Mouse (Mus musculus) retina, postnatal 1 day (tissue): ENCODE results near the gene Cyp1a1.

Experiments used
- DNase-seq: peaks from one replicate; pipeline ENCODE4 v3.0.0-alpha.2; 2012

Gene Cyp1a1

DNA sequence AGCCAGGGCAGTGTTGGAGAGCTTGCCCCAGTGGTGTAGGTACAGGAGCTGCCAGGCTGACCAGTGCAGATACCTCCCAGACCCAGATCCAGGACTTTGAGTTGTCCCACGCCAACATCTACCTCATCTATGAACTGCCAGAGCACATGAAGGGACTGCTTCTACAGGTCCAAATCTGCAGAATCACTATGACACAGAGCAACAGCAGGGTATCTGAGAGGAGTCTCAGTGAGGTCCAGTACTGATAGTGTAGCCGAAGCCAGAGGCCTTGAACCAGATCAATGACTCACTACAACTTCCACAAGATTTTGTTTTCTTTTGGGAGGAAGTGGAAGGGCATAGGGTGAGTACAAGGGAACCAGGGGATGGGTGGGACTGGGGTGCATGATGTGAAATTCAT, at the start of gene Cyp1a1:
Gene Cyp1a1 (plus strand): TSS at position 178 of the 400 bp plus-strand sequence.
- DNase-seq, result no peak

DNA sequence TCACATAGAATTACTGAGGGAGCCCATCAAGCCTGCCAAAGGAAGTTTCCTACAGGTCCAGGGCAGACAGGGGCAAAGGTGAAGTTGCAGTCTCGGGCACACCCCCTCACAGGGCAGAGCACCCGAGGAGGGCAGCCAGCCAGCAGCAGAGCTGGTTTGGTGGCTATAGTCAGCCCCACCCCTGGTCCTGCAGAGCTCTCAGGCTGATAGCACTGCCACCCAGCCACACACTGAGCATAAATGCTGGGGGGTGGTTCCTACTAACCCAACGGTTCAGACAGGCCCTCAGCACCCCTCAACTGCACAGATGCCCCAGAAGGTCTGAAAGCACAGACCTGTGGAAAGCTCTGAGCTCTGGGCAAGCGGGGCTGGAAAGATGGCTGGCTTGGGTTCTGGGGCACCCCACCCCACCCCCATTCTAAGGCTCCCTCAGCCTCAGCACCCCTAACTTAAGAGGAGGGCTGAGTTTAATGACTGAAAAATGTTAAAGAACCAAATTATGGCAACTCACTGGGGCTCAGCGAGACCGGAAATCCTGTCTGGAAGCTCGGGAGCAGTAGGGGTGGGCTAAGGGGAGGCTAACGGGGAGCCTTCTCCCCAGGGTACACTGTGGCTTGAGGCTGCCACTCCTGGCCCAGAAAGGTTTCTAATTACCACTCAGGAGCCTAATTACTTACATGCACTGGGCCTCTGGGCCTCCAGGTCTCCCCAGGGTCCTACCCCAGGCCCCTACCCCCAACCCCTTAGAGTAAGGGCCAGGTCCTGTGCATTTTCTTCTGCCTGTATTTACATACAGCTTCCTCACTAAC, 48.9 kb upstream of the Cyp1a1 start:
- no peak for DNase-seq

DNA sequence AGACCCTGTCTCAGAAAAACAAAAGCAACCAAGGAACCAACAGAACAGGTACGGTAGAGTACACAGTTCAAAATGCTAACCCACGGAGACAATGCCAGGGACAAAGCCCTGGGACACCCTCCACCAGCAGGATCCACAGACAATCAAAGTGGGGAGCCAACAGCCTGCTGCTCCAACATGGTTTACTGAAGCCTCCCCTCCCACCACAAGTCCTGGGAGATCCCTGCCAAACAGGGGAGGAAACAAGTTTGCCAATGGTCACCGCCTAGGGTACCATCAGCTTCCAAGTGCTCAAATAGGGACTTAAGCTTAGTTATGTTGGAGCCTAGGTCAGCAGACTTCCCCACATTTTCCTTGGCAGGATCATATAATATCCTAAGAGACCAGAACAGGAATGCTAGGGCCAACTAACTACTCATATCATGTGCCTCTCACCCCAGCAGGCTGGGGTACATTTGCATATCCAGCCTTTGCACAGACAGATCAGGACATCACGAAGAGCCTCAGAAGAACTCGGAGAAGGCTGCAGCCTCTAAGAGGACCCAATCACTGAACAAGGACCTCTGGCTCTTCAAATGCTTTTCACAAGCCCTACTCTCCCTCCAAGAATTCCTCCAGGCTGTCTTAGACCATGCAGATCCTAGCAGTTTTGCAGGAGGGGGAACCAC, 47.9 kb upstream of the Cyp1a1 start:
- DNase-seq, result no peak

DNA sequence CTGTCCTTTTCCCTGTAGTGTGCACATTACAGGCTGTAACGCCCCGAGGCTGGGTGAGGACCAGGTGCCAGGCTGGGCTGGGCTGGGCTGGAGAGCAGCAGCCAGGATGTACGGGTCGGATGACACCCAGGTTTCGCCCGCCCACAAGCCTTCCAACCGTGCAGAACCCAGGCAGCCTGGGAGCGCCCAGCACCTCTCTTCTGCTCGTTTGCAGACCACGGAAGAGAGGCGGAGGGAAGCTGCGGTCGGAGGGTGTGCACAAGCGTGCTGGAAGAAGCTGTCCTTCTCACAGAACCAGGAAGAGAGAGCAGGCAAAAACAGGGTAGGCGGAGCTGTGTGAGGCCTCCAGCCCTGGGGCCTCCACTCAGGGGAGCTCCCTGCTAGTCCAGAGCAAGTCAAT, 47.3 kb upstream of the Cyp1a1 start:
- DNase-seq, result no peak

DNA sequence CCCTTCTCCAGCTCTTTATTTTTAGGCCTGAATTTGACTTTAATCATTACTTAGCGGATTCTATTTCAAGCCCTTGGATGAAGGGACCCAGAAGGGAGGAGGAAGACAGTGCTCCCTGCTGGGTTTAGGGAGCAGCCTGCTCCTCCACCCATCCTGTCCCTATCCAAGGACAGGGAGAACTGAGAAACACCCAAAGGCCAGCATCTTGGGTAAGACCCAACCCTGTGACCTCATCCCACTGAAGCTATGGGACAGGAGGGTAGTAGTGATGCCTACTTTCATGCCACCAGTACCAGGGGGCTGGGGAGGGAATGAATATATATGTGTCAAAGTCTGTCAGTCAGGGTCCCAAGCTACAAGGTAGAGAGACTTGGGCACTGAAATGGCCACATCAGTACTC, 46.7 kb upstream of the Cyp1a1 start:
- DNase-seq, result no peak

DNA sequence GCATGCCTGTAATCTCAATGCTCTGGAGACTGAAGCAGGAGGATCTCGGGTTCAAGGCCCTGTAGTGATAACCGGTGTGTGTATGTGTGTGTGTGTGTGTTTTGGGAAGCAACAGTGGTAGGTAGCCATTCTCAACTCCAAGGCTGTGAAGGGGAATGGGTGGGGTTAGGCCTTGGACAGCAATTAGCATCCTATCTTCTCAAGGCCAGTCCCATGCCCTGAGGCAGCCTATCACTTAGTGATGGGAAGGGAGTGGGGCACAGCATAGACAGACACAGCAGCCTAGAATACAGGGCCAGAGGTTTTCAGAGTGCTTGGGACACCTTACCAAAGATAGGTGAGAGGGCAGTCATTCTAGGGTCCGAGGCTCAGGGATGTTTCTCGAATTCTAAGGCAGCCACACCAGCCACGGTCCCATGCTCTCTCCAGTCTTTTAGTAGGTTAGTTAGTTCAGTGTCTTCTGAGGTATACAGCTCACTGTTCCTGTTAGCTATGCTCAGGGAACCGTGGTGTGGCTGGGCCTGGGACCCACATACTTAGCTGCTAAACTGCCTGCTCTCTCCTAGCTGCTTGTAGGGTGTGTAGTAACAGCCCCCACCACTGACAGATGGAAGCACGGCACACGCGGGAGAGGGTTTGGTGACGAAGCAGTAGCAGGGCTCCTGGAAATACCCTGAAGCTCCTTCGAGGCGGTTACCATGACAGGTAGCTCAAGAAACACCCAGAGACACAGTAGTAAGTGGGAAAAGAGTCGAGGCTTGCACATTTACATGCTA, 45.8 kb upstream of the Cyp1a1 start:
- DNase-seq, result no peak

DNA sequence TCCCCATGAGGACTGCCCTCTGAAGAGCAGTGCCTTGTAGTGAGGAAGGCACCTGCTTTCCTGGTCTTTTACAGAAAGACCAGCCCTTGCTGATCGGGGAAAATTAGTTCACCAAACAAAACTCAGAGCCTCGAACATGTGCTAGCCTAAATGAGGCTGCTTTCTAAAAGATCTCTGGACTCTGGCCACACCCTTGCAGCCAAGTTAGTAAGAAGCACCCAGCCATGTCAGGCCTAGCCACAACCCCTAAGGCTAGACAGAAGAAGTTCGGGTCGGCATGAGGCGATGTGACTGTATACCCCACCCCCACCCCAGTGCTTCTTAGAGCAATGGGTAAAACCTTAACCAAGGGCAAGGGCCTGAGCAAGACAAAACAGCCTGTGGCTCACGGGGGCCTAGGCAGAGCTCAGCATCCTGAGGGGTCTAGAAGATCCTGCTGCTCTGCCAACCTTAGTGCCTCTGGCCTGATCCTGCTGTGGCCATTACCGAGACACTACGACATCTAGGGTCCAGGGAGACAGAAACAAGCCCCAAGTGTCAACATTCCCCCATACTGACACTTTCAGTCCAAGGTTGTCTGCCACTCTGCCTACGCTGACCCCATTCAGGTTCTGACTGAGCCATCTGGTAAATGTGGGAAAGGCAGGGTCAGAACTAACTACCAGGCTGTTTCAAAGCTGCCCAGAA, 44.4 kb upstream of the Cyp1a1 start:
- DNase-seq, result no peak

DNA sequence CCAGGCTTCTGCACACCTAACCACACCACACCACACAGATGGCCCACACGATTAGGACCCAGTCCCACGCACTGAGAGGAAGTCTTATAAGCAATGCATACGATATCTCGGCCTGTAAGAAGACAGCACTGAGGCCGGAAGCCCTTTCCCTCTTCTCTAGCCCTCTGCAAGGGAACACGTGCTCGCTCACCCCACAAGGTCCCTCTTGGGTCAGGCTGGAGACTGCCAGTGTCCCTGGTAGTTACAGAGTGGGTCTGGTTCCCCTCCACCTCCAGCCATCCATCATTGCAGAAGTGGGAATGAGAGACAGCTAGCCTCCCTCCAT, 43.9 kb upstream of the Cyp1a1 start:
- no peak for DNase-seq

DNA sequence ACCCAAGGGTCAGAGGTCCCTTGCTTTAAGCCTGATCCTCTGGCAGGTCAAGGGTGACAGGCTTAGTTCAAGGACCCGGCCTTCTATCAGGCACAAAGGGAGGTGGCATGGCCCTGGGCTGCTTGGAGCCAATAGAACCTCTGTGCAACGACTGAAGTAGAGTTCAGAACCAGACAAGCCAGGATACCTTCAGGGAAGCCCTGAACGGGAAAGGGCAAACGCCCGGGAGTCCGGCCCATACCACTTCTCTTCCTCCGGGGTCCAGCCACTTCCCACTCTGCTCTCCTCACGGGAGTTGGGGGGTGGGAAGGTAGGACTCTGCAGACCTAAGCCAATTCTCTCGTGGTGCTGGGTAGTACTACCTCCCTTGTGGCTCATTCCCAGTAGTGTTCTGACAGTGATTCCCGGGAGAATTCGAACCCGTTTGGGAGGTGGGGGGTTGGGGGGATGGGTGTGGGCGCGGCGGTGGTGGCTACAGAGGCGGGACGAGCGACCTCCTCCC, 43.2 kb upstream of the Cyp1a1 start:
- no peak for DNase-seq

DNA sequence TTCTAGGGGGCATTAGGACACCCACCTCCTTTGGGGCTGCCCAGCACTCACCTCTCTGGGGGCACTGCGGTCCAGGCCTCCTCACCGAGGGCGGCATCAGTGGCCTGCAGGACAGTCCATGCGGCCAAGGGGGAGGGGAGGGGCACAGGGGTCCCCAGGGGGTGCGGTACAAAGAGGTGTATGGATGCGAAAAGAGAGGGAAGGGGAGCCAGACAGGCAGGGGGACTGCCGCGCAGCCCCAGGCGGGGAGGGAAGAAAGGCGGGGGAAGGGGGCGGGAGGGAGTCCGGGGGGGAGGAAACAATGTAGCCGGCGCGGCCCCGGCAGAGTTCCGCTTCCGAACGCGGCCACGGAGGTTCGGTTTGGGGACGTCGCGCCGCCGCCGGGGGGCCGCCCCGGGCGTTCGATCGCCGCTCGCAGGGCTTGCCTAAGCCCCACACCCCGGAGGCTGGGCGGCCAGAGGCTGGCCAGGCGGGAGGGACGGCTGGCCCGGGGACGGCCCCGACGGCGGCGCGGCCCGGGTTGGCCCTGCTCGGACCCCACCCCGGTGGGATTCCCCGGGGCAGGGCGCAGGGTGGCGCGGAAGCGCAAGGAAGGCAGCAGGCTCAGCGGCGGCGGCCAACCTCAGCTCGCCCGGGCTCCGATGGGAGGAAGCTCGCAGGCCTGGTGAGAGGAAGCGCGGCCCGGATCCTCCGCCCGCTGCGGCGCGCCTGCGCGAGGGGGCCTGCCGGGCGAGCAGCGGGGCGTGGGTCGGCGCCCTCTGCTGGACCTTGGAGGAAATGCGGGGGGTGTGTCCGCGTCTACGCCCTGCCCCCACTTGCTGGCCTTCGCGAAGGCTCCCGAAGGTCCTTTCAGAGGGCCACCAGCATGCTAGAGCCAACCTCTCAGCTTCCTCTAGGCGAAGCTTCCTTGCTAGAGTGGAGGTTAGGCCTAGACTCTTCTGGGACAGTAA, 42.5 kb upstream of the Cyp1a1 start:
- DNase-seq, result peak; percentile 94

DNA sequence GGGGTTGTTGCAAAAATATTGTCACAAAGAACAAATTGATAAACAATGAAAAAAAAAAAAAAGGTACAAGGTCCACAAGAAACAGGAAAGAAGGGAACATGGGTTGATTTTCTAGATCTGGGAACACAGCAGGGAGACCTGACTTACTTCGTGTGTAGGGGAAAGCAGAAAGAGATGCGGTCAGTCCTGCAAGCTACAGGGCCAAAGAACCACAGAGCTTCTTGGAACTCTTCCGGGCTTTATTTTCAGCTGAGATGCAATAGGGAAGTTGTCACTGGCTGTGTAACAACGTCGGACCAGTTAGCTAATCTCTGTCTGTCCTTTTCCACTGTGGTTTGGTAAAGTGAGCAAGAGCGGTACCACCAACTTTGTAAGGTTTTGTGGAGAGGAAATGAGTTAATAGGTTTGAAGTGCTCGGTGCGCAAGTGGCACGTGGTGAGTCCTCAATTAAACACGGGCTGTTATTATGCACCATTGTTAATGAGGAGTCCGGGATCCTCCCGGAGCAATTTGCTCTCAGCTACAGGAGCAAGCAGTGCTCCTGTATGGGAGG, 41.1 kb upstream of the Cyp1a1 start:
- no peak for DNase-seq

DNA sequence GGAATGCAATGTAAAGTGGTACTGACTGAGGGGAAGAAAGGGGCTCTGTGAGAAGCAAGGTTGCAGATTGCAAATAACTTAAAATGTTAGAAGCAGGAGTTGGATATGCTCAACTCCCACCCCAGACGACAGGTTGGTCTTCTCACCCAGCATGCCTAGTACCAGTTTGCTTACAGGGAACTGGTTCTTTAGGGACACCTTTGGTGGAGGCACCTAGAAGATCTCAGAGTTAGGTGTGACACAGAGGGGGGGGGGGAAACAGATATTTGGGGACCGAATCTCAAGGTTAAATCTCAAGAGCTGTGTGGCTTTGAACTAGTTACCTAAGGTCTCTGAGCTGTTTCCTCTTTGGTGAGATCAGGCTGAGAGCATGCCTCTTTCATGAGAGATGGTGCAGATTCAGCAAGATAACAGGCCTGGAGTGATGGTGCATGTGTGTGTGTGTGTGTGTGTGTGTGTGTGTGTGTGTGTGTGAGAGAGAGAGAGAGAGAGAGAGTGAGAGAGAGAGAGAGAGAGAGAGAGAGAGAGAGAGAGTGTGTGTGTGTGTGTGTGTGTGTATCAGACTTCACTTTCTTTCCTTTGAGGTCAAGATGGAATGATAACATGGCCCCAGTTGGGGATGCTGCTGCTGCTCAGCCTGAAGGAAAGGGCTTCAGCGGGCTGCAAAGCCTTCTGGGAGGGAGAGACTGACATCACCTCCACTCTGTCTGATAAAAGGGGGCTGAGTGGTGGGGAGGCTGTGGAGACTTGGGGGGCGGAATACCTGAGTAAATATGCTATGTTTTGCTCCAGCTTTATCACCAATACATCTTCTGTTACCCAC, 40.2 kb upstream of the Cyp1a1 start:
- no peak for DNase-seq

DNA sequence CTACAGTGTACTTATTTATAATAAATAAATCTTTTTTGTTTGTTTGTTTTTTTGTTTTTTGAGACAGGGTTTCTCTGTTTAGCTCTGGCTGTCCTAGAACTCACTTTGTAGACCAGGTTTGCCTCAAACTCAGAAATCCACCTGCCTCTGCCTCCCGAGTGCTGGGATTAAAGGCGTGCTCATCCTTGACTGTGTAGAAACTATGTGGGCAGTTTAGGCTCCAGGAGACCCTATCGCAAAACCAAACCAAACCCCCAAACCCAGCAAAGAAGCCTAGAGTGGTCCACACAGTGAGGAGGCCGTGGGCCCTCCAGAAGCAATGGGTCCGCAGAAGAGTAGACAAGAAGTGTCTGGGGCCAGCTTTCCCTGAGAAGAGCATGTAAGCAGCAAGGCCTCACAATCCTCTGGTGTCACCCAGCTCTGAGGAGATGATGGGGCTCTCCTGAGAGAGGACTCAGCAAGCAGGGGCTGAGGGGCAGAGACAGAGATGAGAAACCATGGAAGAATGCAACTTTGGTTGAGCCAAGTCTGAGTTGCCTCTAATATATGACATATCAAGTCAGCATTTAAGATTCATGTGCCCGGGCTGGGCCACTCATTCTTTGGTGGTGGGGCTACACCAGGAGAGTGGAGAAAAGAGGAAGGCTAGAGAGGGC, 37.5 kb upstream of the Cyp1a1 start:
- DNase-seq, result no peak

DNA sequence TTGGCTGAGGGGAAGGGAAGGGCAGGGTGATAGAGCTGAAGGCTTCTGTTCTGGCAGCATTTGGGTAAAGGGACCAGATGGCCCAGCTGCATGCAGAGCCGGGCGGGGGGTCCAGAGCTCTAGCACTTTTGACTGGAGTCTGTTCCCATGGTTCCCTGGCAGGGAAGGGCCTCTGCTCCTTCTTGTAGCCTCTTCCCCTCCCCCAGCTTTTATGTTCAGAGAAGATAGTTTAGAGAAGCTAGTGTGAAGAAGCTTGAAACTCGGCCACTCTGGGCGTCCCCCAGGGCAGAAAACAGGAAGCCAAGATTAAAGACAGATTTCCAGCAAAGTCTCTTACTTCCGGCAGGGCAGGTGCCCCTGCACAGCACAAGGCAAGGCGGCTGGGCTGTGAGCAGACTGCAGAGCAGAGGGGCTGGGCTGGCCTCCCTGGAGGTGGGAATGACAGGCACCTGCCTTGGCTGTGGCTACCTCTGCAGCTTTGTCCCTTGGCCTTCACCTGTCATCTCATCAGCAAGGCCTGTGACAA, 36.9 kb upstream of the Cyp1a1 start:
- DNase-seq, result peak; percentile 53

DNA sequence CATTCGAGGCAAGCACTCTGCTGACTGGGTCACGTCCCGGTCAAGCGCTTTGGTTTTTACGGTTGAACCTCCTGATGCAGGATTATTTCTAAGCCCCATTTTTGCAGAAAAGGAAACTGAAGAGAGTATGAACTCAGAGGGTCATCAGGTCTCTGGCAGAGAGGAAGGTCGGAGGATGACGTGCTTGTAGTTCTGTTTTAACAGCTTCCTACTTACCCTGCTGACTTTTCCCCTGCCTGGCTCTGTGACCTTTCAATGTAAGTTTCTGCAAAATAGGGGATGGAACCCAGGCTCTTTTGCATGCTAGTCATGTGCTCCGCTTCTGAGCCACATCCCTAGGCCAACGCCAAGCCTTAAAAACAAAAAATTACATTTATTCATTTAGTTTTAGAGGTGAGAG, 35.4 kb upstream of the Cyp1a1 start:
- DNase-seq, result no peak

DNA sequence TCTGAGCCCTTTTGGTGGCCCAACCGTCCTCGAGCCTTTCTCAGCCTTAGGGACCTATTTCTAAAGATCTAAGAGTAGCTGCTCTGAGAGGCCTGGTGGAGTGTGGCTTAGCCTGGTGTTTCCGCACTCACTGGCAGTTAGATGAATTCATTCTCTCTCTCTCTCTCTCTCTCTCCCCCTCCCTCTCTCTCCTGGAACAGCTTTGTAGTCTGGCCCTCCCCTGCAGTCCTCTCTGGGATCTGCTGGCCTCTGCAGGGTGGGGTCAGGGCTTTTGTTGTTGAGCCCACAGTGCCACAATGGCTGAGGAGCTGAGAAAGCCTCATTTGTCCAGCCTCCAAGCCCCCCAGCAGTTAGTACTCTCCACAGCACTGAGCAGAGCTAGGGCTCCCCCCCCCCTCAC, 34.9 kb upstream of the Cyp1a1 start:
- DNase-seq, result peak; percentile 60

DNA sequence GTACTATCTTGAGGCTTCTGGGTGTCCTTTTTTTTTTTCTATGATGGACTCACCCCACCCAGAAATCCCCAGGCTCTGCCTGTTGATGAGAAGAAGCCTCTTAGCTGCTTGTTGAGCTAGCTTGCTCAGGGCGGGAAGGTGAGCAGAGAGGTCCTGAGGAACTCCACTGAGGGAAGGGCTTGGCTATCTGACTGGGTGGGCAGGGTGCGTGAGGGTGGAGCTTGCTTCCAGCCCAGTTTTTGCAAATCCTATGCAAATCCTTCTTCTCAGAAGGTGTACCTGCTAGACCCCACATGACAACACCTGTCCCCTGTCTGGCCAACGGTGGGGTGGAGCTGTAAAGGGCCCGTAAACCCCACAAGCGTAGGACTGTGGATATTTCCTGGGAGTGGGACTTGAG, 34.4 kb upstream of the Cyp1a1 start, which contains the start of gene Csk:
Gene Csk (minus strand): TSS at position 349 of the 400 bp plus-strand sequence.
- no peak for DNase-seq

DNA sequence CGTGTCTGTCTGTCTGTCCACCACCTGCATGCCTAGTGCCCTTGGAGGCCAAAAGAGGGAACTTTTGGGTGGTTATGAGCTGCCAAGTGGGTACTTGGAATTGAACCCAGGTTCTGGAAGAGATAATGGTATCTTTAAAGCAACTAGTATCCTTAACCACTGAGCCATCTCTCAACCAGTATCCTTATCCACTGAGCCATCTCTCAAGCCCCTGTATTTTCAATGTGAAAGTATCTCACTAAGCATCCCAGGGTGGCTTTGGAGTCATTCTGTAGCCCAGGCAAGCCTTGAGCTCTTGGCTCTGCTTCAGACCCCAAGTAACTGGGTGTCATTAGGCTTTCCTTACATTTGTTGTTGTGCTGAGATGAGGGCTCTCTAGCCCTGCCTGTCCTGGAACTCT, 32.8 kb upstream of the Cyp1a1 start:
- DNase-seq, result no peak

DNA sequence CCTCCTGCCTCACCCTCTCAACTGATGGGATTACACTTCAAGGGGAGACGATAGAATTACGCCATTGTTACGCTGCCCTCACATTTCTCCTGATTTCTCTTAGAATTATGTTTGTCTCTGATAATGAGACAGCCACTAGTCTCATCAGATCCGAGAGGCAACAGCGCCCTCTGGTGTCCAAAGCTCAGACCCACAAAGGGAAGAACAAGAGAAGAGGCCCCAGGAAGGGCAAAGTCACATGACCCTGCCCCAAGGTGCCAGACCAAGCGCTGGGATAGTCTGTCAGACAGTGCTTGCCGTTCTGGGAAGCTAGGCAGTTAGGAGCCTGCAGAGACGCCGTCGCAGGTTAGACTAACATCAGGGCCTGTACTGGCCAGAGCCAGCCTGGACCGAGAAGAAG, 32.0 kb upstream of the Cyp1a1 start:
- peak; percentile 96 for DNase-seq
